14 mouse cellular contexts compared by ENCODE assay signal in genomic region chr5:38547375-38547774, GRCm38 (mm10). TPM values are rescaled to one million over a fixed set of nuclear protein-coding genes. Genes with fewer than 3 reads are reported as not detected.
A peak's percentile ranks its signal among the peaks of the same experiment; 100 is the strongest.
DNase-seq lines count a peak whose midpoint lies in the region; ATAC-seq and TF ChIP-seq lines count a peak whose summit lies in the region.
"Had no signal": no experiment of that assay in that cellular context is flagged by ENCODE, and none has a peak within 500 bp of the region (broad histone marks: within the 10 kb centered on the region; RNA-seq: fewer than 3 reads in every experiment).

No protein-coding gene starts in this region.

- peaks cover 98% of the 10 kb centered on the region for H3K36me3 ChIP-seq in embryonic facial prominence, embryonic 14.5 days (ENCODE audit: control insufficient read depth, insufficient read depth, low read length)
- peaks cover 100% of the 10 kb centered on the region for H3K36me3 ChIP-seq in embryonic facial prominence, embryonic 10.5 days (replicated peaks)
- H3K36me3 ChIP-seq in heart, embryonic 16.5 days (ENCODE audit: control insufficient read depth, insufficient read depth), result peaks cover 75% of the 10 kb centered on the region
- peaks cover 88% of the 10 kb centered on the region for H3K36me3 ChIP-seq in lung, embryonic 14.5 days (ENCODE audit: insufficient read depth)
- H3K36me3 ChIP-seq in intestine, embryonic 15.5 days, result peaks cover 57% of the 10 kb centered on the region

- no peaks in the 10 kb centered on the region for H3K9me3 ChIP-seq in embryonic facial prominence, embryonic 14.5 days (ENCODE audit: control insufficient read depth, low read length)
- H3K9me3 ChIP-seq in embryonic facial prominence, embryonic 10.5 days, result no peaks in the 10 kb centered on the region
- no peaks in the 10 kb centered on the region for H3K9me3 ChIP-seq in heart, embryonic 16.5 days (replicated peaks; ENCODE audit: control insufficient read depth, low read length)
- no peaks in the 10 kb centered on the region for H3K9me3 ChIP-seq in lung, embryonic 14.5 days (ENCODE audit: low read depth, low read length)
- H3K9me3 ChIP-seq in intestine, embryonic 15.5 days, result no peaks in the 10 kb centered on the region
- H3K9me3 ChIP-seq: forebrain, embryonic 13.5 days; midbrain, embryonic 12.5 days; neural tube, embryonic 15.5 days had no signal

- no peak for TF ChIP-seq CTCF in lung, embryonic 14.5 days (IDR thresholded peaks at IDR 0.05; ENCODE audit: low read depth)

- 61% methylated on average over 6 of the region's 6 CpGs for WGBS in embryonic facial prominence, embryonic 14.5 days
- 87% methylated on average over 6 of the region's 6 CpGs for WGBS in embryonic facial prominence, embryonic 10.5 days
- WGBS in heart, embryonic 16.5 days, result 22% methylated on average over 6 of the region's 6 CpGs
- WGBS in lung, embryonic 14.5 days, result 46% methylated on average over 6 of the region's 6 CpGs
- WGBS in intestine, embryonic 15.5 days, result 65% methylated on average over 6 of the region's 6 CpGs

- H3K4me2 ChIP-seq in embryonic facial prominence, embryonic 14.5 days (ENCODE audit: low read depth, low read length), result no peak overlapping the region
- peak overlapping the region; percentile 21; the same call in 1 of the 2 replicates for H3K4me2 ChIP-seq in heart, embryonic 16.5 days (ENCODE audit: low read depth, low read length)
- no peak overlapping the region for H3K4me2 ChIP-seq in lung, embryonic 14.5 days
- H3K4me2 ChIP-seq in intestine, embryonic 15.5 days (replicated peaks), result no peak overlapping the region
- H3K4me2 ChIP-seq: forebrain, embryonic 13.5 days; liver, embryonic 11.5 days; midbrain, embryonic 12.5 days; neural tube, embryonic 15.5 days had no signal

- no peaks in the 10 kb centered on the region for H3K27me3 ChIP-seq in embryonic facial prominence, embryonic 14.5 days (replicated peaks; ENCODE audit: control insufficient read depth, insufficient read depth, low read length)
- H3K27me3 ChIP-seq in embryonic facial prominence, embryonic 10.5 days (replicated peaks; ENCODE audit: low read depth, poor library complexity, severe bottlenecking), result no peaks in the 10 kb centered on the region
- H3K27me3 ChIP-seq in heart, embryonic 16.5 days (ENCODE audit: control insufficient read depth, insufficient read depth, low read length), result no peaks in the 10 kb centered on the region
- H3K27me3 ChIP-seq in lung, embryonic 14.5 days (ENCODE audit: insufficient read depth, low read length), result no peaks in the 10 kb centered on the region
- no peaks in the 10 kb centered on the region for H3K27me3 ChIP-seq in intestine, embryonic 15.5 days (replicated peaks)
- H3K27me3 ChIP-seq: forebrain, embryonic 13.5 days; midbrain, embryonic 12.5 days; neural tube, embryonic 15.5 days had no signal

- peak; percentile 65 for DNase-seq in embryonic facial prominence, embryonic 14.5 days (ENCODE audit: low spot score)
- DNase-seq in embryonic facial prominence, embryonic 10.5 days (ENCODE audit: low spot score), result no peak
- peak; percentile 39 for DNase-seq in Muller cell, postnatal 12 days (ENCODE audit: inconsistent ontology term)
- peak; percentile 32 for DNase-seq in lung, embryonic 14.5 days
- no peak for DNase-seq in MN1 (ENCODE audit: low spot score)
- DNase-seq in ovary, postnatal 36 days (ENCODE audit: low spot score), result no peak
- DNase-seq: kidney, postnatal 10 days; thymus, postnatal 4 days had no signal

- no peak overlapping the region for H3K9ac ChIP-seq in embryonic facial prominence, embryonic 14.5 days (ENCODE audit: low read depth, low read length)
- 0 out of 2 replicates have a peak overlapping the region, but pooled peaks have one; percentile 25 for H3K9ac ChIP-seq in heart, embryonic 16.5 days (ENCODE audit: low read length)
- no peak overlapping the region for H3K9ac ChIP-seq in lung, embryonic 14.5 days
- no peak overlapping the region for H3K9ac ChIP-seq in intestine, embryonic 15.5 days
- H3K9ac ChIP-seq: forebrain, embryonic 13.5 days; midbrain, embryonic 12.5 days; neural tube, embryonic 15.5 days had no signal

- no peak; the same call in 1 of the 2 replicates for ATAC-seq in embryonic facial prominence, embryonic 14.5 days (ENCODE audit: low read depth)
- ATAC-seq in heart, embryonic 16.5 days (replicated peaks; ENCODE audit: extremely low read depth, insufficient read depth, low FRiP score), result peak; percentile 63
- no peak for ATAC-seq in lung, embryonic 14.5 days (ENCODE audit: insufficient read depth)
- no peak for ATAC-seq in intestine, embryonic 15.5 days
- ATAC-seq: forebrain, embryonic 13.5 days had no signal

- H3K4me1 ChIP-seq in embryonic facial prominence, embryonic 14.5 days (ENCODE audit: control insufficient read depth, insufficient read depth, low read length), result peaks cover 25% of the 10 kb centered on the region
- no peaks in the 10 kb centered on the region for H3K4me1 ChIP-seq in embryonic facial prominence, embryonic 10.5 days
- peaks cover 79% of the 10 kb centered on the region for H3K4me1 ChIP-seq in heart, embryonic 16.5 days (ENCODE audit: control insufficient read depth, insufficient read depth, low read length)
- H3K4me1 ChIP-seq in lung, embryonic 14.5 days (ENCODE audit: insufficient read depth), result peaks cover 16% of the 10 kb centered on the region
- H3K4me1 ChIP-seq in intestine, embryonic 15.5 days (replicated peaks), result peaks cover 26% of the 10 kb centered on the region
- H3K4me1 ChIP-seq: midbrain, embryonic 12.5 days had no signal

- no peak overlapping the region for H3K4me3 ChIP-seq in embryonic facial prominence, embryonic 14.5 days (ENCODE audit: low read depth, low read length)
- no peak overlapping the region for H3K4me3 ChIP-seq in embryonic facial prominence, embryonic 10.5 days
- H3K4me3 ChIP-seq in heart, embryonic 16.5 days (ENCODE audit: low read length), result no peak overlapping the region
- no peak overlapping the region for H3K4me3 ChIP-seq in lung, embryonic 14.5 days (ENCODE audit: low read depth, low read length)
- no peak overlapping the region for H3K4me3 ChIP-seq in intestine, embryonic 15.5 days (replicated peaks)
- H3K4me3 ChIP-seq: forebrain, embryonic 13.5 days; midbrain, embryonic 12.5 days; neural tube, embryonic 15.5 days had no signal

- H3K27ac ChIP-seq in embryonic facial prominence, embryonic 14.5 days (replicated peaks; ENCODE audit: low read depth, low read length), result no peak overlapping the region
- H3K27ac ChIP-seq in embryonic facial prominence, embryonic 10.5 days (replicated peaks), result no peak overlapping the region
- peak overlapping the region; percentile 97 for H3K27ac ChIP-seq in heart, embryonic 16.5 days (ENCODE audit: low read length)
- H3K27ac ChIP-seq in lung, embryonic 14.5 days (ENCODE audit: low read depth), result no peak overlapping the region
- H3K27ac ChIP-seq in intestine, embryonic 15.5 days, result no peak overlapping the region
- H3K27ac ChIP-seq: forebrain, embryonic 13.5 days; midbrain, embryonic 12.5 days; neural tube, embryonic 15.5 days had no signal

RNA-seq across cellular contexts. Expression of gene Wdr1, which starts 15.6 kb away (rescaled TPM):
- polyA plus RNA-seq in embryonic facial prominence, embryonic 14.5 days (2014; fragmentation: Nextera tagmentation; extraction: Ambion mirVana), result 241 and 247 TPM in 2 replicates
- polyA plus RNA-seq in embryonic facial prominence, embryonic 10.5 days (2016; fragmentation: Nextera tagmentation; extraction: Ambion mirVana), result 200 and 203 TPM in 2 replicates
- polyA plus RNA-seq in heart, embryonic 16.5 days (2015; fragmentation: Nextera tagmentation; extraction: Ambion mirVana), result 241 and 256 TPM in 2 replicates
- polyA plus RNA-seq in lung, embryonic 14.5 days (2014; fragmentation: Nextera tagmentation; extraction: Ambion mirVana), result 226 and 234 TPM in 2 replicates
- polyA plus RNA-seq in intestine, embryonic 15.5 days (2015; fragmentation: Nextera tagmentation; extraction: Ambion mirVana), result 240 and 243 TPM in 2 replicates

RNA-seq across cellular contexts. Expression of gene Slc2a9, which starts 44.4 kb away (rescaled TPM):
- 0.56 and 0.76 TPM in 2 replicates for polyA plus RNA-seq in embryonic facial prominence, embryonic 14.5 days (2014; fragmentation: Nextera tagmentation; extraction: Ambion mirVana)
- polyA plus RNA-seq in embryonic facial prominence, embryonic 10.5 days (2016; fragmentation: Nextera tagmentation; extraction: Ambion mirVana), result 0.34 TPM in 1 of 2 replicates, not detected in the other
- polyA plus RNA-seq in heart, embryonic 16.5 days (2015; fragmentation: Nextera tagmentation; extraction: Ambion mirVana), result 0.62 and 0.64 TPM in 2 replicates
- 0.64 and 2.2 TPM in 2 replicates for polyA plus RNA-seq in lung, embryonic 14.5 days (2014; fragmentation: Nextera tagmentation; extraction: Ambion mirVana)
- 1.6 and 1.8 TPM in 2 replicates for polyA plus RNA-seq in intestine, embryonic 15.5 days (2015; fragmentation: Nextera tagmentation; extraction: Ambion mirVana)

Comparison
In these comparisons a context has a peak if more than half of its experiments do, and no peak if none do; other contexts are left out.
1. DNase-seq: peak in embryonic facial prominence, embryonic 14.5 days (single experiment), Muller cell, postnatal 12 days (single experiment) and lung, embryonic 14.5 days (single experiment); none in embryonic facial prominence, embryonic 10.5 days (single experiment), MN1 (single experiment) and ovary, postnatal 36 days (single experiment).